Mouse (Mus musculus) kidney, adult 2 months (tissue): ENCODE results near the gene Gadl1.

Experiments
- CTCF ChIP-seq: fragments of 200-500 bp; conservative IDR thresholded peaks from 2 replicates; pipeline ENCODE4 v1.5.1; 2011; ENCODE audit warnings: low read depth, mild to moderate bottlenecking, control low read depth, low read length, moderate library complexity, mixed read lengths; ENCODE audit not compliant: insufficient read depth, insufficient read length
- POLR2A ChIP-seq: fragments of 200-500 bp; IDR thresholded peaks from one replicate; pipeline ENCODE4 v1.6.1; 2011; ENCODE audit warnings: low read depth, low read length, control low read depth

DNA sequence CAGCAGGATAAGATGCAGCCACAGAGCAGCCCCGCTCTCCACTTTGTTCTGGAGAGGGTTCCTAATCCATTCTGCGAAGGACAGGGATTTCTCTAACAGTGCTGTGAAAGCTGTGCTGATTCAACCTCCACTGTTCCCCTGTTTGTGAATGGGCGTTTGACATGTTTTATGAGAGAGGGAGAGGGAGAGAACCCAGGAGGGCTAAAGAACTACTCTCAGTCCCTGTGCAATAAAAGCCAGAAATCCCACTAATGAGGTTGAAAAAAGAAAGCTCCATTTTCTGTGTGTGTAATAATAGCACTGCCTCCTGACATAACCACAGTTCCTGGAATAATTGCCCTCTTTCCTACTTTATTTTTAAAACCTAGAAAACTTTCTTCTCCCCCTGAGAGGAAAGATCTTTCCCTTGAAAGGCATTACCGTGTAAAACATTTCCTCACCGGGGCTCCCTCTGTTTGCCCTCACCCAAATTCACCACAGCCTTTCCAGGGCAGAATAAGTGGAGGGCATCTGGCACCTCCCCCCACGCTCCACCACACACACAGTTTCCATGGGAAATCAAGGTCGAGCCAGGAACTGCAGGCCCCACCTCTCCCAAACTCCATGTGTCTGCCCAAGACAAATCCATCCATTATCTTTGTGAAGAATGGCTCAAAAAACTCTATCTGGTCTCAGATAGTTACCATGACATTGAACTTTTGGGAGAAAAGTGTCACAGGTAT lies 24.1 kb downstream of the Gadl1 start:
- no peak for TF ChIP-seq CTCF
- no peak for TF ChIP-seq POLR2A
